Mouse (Mus musculus) C2C12 (cell line): ENCODE data around the gene Ptp4a2. TPM values are rescaled to one million over a fixed set of nuclear protein-coding genes. Genes with fewer than 3 reads are reported as not detected.

Source experiments
- H3K27me3 ChIP-seq: one replicate; pipeline ENCODE4 v1.6.1; 2011; ENCODE audit not compliant: control insufficient read depth, insufficient read depth, insufficient read length
- H3K36me3 ChIP-seq: one replicate; pipeline ENCODE4 v1.6.1; 2011; ENCODE audit not compliant: control insufficient read depth, insufficient read depth
- H3K4me3 ChIP-seq: one replicate; pipeline ENCODE4 v1.5.1; 2011; ENCODE audit warnings: mild to moderate bottlenecking, control low read depth; ENCODE audit not compliant: poor library complexity, insufficient read depth, severe bottlenecking
- H3K79me2 ChIP-seq: one replicate; pipeline ENCODE4 v1.6.1; 2011; ENCODE audit not compliant: control insufficient read depth, insufficient read depth
- H3K79me3 ChIP-seq: one replicate; pipeline ENCODE4 v1.6.1; 2011; ENCODE audit warnings: low read depth, control low read depth
- H3ac ChIP-seq: one replicate; pipeline ENCODE3; 2011; ENCODE audit warnings: low read depth; ENCODE audit not compliant: control insufficient read depth, insufficient read length
- CEBPB ChIP-seq: IDR thresholded peaks from one replicate; pipeline ENCODE4 v1.6.1; 2011; ENCODE audit warnings: low read depth, mild to moderate bottlenecking, control low read depth, moderate library complexity
- CTCF ChIP-seq: IDR thresholded peaks from one replicate; pipeline ENCODE4 v1.5.1; 2011; ENCODE audit not compliant: control insufficient read depth, insufficient read depth, insufficient read length
- FOSL1 ChIP-seq: IDR thresholded peaks from one replicate; pipeline ENCODE4 v1.8.0; 2011; ENCODE audit warnings: mild to moderate bottlenecking, low read length; ENCODE audit not compliant: poor library complexity, insufficient read depth, severe bottlenecking
- MAX ChIP-seq: IDR thresholded peaks from one replicate; pipeline ENCODE4 v1.6.1; 2011; ENCODE audit warnings: mild to moderate bottlenecking, control low read depth
- MYOD1 ChIP-seq: IDR thresholded peaks from one replicate; pipeline ENCODE4 v1.6.1; 2011; ENCODE audit warnings: low read depth; ENCODE audit not compliant: control insufficient read depth, insufficient read length
- MYOG ChIP-seq: IDR thresholded peaks from one replicate; pipeline ENCODE4 v1.6.1; 2011; ENCODE audit not compliant: control insufficient read depth, insufficient read length; ENCODE audit errors: extremely low read depth
- USF1 ChIP-seq: IDR thresholded peaks from one replicate; pipeline ENCODE4 v1.6.1; 2011; ENCODE audit warnings: low read depth, mild to moderate bottlenecking, control low read depth, moderate library complexity
- polyA plus RNA-seq: library from polyadenylated mRNA; unstranded; fragments of >200 nt; fragmentation: generic; extraction: Trizol; gene quantifications from one replicate; pipeline ENCODE4 v1.2.1, GENCODE M21; 2012; ENCODE audit warnings: missing spikeins

The Ptp4a2 gene
- polyA plus RNA-seq, 1 experiment: 101 TPM

DNA sequence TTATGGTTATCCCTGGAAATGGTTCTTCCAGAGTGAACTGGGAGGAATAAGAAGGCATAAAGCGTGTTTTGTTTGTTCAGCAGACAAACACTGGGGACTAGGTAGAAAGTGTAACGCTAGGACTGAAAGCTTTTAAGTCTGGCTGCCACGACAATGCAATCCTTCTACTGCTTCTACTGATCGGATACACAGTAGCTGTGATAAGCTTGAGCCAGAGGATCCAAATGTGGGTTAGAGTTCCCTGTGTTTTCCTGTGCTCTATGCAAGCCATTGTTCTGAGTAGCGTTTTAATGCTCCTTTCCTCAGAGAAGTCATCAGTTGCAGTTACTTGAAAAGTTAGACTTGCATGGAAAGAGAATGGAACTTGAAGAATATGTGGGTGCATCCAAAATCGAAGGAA, 23.6 kb downstream of the Ptp4a2 start:
- Histone ChIP-seq H3K79me3 (peaks cover 93% of the 10 kb centered on the region), H3K4me3 (no peak overlapping the region), H3K36me3 (peaks cover 25% of the 10 kb centered on the region), H3ac (no peak overlapping the region), H3K79me2 (peaks cover 100% of the 10 kb centered on the region), H3K27me3 (no peaks in the 10 kb centered on the region)
- TF ChIP-seq MYOG (no peak), CEBPB (no peak), MAX (no peak), MYOD1 (no peak), USF1 (no peak), CTCF (no peak), FOSL1 (no peak)

- no peak overlapping the region for H3ac ChIP-seq
- TF ChIP-seq CEBPB: no peak
- TF ChIP-seq FOSL1: no peak
- TF ChIP-seq CTCF: no peak
- TF ChIP-seq MAX: no peak
- no peak for TF ChIP-seq MYOG
- no peak for TF ChIP-seq MYOD1
- no peak for TF ChIP-seq USF1
These were observed 24.3 kb downstream of the Ptp4a2 start for GRCm38 (mm10) chr4:129835296-129835695.

GRCm38 (mm10) chr4:129839866-129840555, 29.0 kb downstream of the Ptp4a2 start:
- TF ChIP-seq MYOG (no peak), MAX (no peak), FOSL1 (no peak), CEBPB (no peak), CTCF (no peak), USF1 (no peak), MYOD1 (no peak)
- Histone ChIP-seq H3K79me2 (peaks cover 86% of the 10 kb centered on the region), H3K79me3 (peaks cover 53% of the 10 kb centered on the region), H3K27me3 (no peaks in the 10 kb centered on the region), H3K4me3 (no peak overlapping the region), H3ac (no peak overlapping the region), H3K36me3 (peaks cover 64% of the 10 kb centered on the region)

More at GRCm38 (mm10) chr4:129835296-129835695, 24.3 kb downstream of the Ptp4a2 start:
- peaks cover 98% of the 10 kb centered on the region for H3K79me2 ChIP-seq
- no peaks in the 10 kb centered on the region for H3K27me3 ChIP-seq
- H3K4me3 ChIP-seq: no peak overlapping the region
- peaks cover 89% of the 10 kb centered on the region for H3K79me3 ChIP-seq
- peaks cover 32% of the 10 kb centered on the region for H3K36me3 ChIP-seq

- peaks cover 52% of the 10 kb centered on the region for H3K79me2 ChIP-seq
- TF ChIP-seq USF1: no peak
- TF ChIP-seq MYOD1: no peak
- no peak for TF ChIP-seq MYOG
- TF ChIP-seq FOSL1: no peak
- TF ChIP-seq CTCF: no peak
- no peak for TF ChIP-seq CEBPB
- no peak for TF ChIP-seq MAX
- peaks cover 7% of the 10 kb centered on the region for H3K79me3 ChIP-seq
- H3K27me3 ChIP-seq: no peaks in the 10 kb centered on the region
- peaks cover 86% of the 10 kb centered on the region for H3K36me3 ChIP-seq
- H3K4me3 ChIP-seq: no peak overlapping the region
- H3ac ChIP-seq: no peak overlapping the region
These were observed 35.8 kb downstream of the Ptp4a2 start for GRCm38 (mm10) chr4:129846823-129847222.

DNA sequence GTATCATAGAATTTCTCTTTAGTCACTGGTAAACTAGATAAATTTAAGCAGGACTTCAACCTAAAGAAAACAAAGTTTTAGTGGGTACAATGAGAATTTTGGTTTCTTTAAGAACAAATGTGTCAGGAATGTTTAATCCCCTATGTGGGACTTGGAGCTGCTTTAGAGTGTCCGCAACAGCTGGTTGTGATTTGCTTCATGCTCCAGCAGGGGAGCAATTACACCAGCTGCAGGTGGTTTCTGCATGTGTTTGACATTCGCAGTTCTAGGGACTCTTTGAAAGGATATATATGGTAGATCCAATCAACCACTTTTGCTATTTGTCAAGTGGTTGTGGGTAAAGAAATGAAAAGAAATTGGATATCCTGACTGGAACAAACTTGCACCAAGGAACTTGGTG, 39.5 kb downstream of the Ptp4a2 start:
- Histone ChIP-seq H3K79me2 (peaks cover 19% of the 10 kb centered on the region), H3K79me3 (no peaks in the 10 kb centered on the region), H3K36me3 (peaks cover 60% of the 10 kb centered on the region), H3K4me3 (no peak overlapping the region), H3ac (no peak overlapping the region), H3K27me3 (no peaks in the 10 kb centered on the region)
- TF ChIP-seq CEBPB (no peak), MYOD1 (no peak), FOSL1 (no peak), CTCF (no peak), MAX (no peak), USF1 (no peak), MYOG (no peak)

DNA sequence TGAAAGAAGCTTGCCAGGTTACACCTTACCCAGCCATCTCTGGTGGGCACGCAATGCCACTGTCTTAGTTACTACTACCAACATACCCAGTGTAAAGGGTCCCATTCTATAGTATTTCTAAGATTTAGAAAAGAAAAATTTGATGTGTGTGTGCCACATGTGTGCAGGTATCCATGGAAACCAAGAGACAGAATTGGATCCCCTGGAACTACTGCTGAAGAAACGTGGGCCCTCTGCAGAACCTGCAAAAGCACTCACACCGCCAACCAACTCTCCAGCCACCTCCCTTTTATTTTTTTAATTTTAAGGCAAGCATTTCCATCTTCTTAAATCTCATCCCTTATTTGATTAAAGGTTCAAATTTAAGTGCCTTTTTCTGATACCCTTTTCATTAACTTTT, 40.8 kb downstream of the Ptp4a2 start:
- Histone ChIP-seq H3K79me2 (peaks cover 8% of the 10 kb centered on the region), H3K4me3 (no peak overlapping the region), H3K36me3 (peaks cover 47% of the 10 kb centered on the region), H3ac (no peak overlapping the region), H3K79me3 (no peaks in the 10 kb centered on the region), H3K27me3 (no peaks in the 10 kb centered on the region)
- no peak for TF ChIP-seq MYOD1
- TF ChIP-seq USF1: no peak
- TF ChIP-seq MAX: no peak
- no peak for TF ChIP-seq CEBPB
- no peak for TF ChIP-seq FOSL1
- no peak for TF ChIP-seq MYOG
- no peak for TF ChIP-seq CTCF
